Mouse (Mus musculus) lung, adult 2 months (tissue): ENCODE measurements around the gene BC005537.

ENCODE experiments used
- CTCF ChIP-seq: fragments of 200-500 bp; IDR thresholded peaks from 2 replicates; pipeline ENCODE4 v1.5.1; 2011; ENCODE audit warnings: mild to moderate bottlenecking, low read length, control low read depth; ENCODE audit not compliant: insufficient read depth
- POLR2A ChIP-seq: fragments of 200-500 bp; IDR thresholded peaks from 2 replicates; pipeline ENCODE4 v1.6.1; 2011; ENCODE audit warnings: low read depth, mild to moderate bottlenecking, control low read depth, low read length, borderline replicate concordance; ENCODE audit errors: extremely low read depth

GRCm38 (mm10) chr13:24822663-24823343 lies 21.3 kb downstream of the BC005537 start:
- TF ChIP-seq POLR2A = no peak
- TF ChIP-seq CTCF = no peak
